Mouse (Mus musculus): Measurements from ENCODE around the gene Tnpo2. TPM values are rescaled to one million over a fixed set of nuclear protein-coding genes. Genes with fewer than 3 reads are reported as not detected.

Gene Tnpo2
- total RNA-seq, 2 experiments from 2014 or later = 170 to 175 TPM

DNA sequence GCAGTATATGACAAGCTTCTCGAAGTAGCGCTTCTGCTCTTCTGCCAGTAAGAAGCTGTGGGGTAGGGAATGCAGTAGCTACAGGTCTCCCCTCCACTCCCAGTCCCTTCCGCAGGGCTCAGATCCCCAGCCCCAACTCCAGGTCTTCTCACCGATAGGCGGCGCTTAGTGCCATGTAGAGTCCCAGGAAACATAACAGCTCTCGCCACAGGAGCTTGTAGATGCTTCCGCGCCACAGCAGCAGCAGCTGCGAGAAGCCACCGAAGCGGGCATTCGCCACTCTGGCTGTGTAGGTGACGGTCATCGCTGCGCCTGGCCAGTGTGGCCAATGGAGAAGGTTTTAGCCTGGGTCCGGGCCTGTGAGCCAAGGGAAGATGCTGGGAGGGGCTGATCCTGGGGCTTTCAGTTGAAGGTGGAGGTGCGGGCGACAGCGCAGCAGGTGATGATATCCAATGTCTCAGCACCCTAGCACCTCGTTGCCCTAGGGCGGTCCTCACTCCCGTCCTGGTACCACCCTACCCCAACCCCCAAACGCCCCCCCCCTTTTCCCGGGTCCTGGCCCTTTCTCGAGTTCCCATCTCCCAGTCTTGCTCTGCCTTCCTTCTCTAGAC is 23.4 kb upstream of the Tnpo2 start:
- H3K4me3 ChIP-seq = peak overlapping the region; percentile 60
- H3K27ac ChIP-seq = peak overlapping the region; percentile 76; the same call in 1 of the 2 replicates
- DNase-seq (ENCODE audit: low spot score in 2 of 2) = peak; percentile 73
- TF ChIP-seq CTCF (conservative IDR thresholded peaks at IDR 0.05) = peak; percentile 86

DNA sequence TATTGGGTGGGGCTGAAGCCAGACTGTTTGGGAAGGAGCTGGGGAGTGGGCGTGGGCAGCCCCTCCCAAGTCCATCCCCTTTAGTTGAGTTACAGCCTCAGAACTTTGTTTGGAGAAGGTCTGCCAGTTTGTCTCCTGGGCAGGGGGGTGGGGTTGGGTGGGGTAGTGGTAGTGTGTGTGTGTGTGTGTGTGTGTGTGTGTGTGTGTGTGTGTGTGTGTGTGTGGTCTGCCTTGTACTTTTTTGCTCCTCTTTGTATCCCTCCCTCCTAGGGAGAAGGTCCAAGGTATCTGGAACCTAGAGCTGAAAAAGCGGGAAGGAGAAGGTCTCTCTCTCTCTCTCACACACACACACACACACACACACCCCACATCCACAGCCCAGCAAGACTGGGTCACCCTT is 22.3 kb upstream of the Tnpo2 start, which contains the start of gene Best2:
Gene Best2, minus strand, starts transcription at position 101 of the 400 bp plus-strand sequence.
- no peak for TF ChIP-seq CTCF (conservative IDR thresholded peaks at IDR 0.05)
- DNase-seq (ENCODE audit: low spot score in 2 of 2) = no peak
- Histone ChIP-seq H3K4me3 (peak within 1 kb of the TSS; percentile 60), H3K27ac (peak within 1 kb of the TSS; percentile 76; the same call in 1 of the 2 replicates)

GRCm38 (mm10) chr8:85016724-85017123 is 20.0 kb upstream of the Tnpo2 start:
- Histone ChIP-seq H3K4me3 (no peak overlapping the region), H3K27ac (no peak overlapping the region)
- TF ChIP-seq CTCF (conservative IDR thresholded peaks at IDR 0.05) = no peak
- DNase-seq (ENCODE audit: low spot score in 2 of 2) = no peak

DNA sequence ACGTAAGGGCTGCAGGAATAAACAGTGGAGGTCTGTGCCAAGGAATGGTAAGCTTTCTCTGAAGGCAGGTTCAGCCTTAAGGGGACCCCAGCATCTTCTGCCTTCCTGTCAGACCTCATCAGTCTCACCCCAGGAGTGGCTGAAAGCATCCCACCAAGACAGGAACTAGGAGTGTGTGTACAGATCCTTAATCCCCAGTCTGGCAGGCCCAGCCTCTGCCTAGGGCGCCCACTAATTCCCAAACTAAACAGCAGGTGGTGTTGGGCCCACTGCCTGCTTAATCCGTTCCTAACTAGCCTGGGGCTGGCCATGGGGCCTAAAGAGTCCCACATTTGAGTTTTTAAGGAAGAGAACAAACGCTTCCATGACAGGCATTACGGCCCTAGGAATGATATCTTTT is 19.5 kb upstream of the Tnpo2 start:
- DNase-seq (ENCODE audit: low spot score in 2 of 2) = no peak
- Histone ChIP-seq H3K4me3 (no peak overlapping the region), H3K27ac (no peak overlapping the region)
- TF ChIP-seq CTCF (conservative IDR thresholded peaks at IDR 0.05) = peak; percentile 22; the same call in 1 of the 2 replicates

- Histone ChIP-seq H3K27ac (no peak overlapping the region), H3K4me3 (no peak overlapping the region)
- TF ChIP-seq CTCF (conservative IDR thresholded peaks at IDR 0.05) = peak; percentile 35; the same call in 1 of the 2 replicates
- DNase-seq (ENCODE audit: low spot score in 2 of 2) = no peak
Measured at GRCm38 (mm10) chr8:85021514-85022055, 15.1 kb upstream of the Tnpo2 start.

- Histone ChIP-seq H3K27ac (no peak overlapping the region), H3K4me3 (peak overlapping the region; percentile 98)
- DNase-seq (ENCODE audit: low spot score in 2 of 2) = no peak
- no peak for TF ChIP-seq CTCF (conservative IDR thresholded peaks at IDR 0.05)
Measured at GRCm38 (mm10) chr8:85023846-85024245, 12.9 kb upstream of the Tnpo2 start.

DNA sequence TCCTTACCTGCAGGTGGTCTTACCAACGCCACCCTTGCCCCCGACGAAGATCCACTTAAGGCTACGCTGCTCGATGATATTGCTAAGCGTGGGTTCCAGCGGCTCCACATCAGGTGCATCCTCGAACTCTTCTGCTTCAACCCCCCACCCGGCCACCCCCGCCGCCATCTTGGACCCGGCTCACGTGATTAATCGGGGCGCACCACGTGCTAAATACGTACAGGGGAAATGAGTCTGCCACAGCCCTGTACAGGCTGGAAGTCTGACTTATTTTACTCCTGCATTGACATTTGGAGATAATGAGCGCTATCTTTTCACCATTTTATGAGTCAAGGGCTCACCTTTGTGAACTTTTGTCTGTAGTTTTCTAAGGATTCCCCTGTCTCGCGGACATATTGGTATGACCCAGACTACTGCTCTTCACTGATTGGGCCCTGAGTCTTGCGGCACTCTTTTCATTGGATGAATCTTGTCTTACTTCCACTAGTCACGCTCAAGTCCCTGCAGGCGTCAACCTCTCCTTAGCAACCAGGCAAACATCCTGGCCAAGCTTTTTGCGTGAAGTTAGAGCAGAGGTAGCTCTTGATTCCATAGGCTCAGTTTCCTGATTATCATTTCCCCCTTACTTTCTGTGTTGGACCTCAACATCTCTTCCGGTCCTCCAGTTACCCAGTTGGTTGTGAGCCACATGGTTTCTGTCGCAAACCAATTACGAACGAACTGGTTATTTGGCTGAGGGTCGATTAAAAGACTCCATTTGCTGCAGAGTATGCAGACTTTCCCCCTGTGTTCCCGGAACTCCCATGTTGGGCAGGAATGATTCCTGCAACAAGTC is 11.4 kb upstream of the Tnpo2 start, which contains the start of gene Asna1:
Gene Asna1, minus strand, starts transcription at position 184 of the 835 bp plus-strand sequence.
- no peak for TF ChIP-seq CTCF (conservative IDR thresholded peaks at IDR 0.05)
- peak; percentile 71 to 92 for DNase-seq (ENCODE audit: low spot score in 2 of 2)
- peak within 1 kb of the TSS; percentile 98 for H3K4me3 ChIP-seq
- peak within 1 kb of the TSS; percentile 99 for H3K27ac ChIP-seq

- DNase-seq (ENCODE audit: low spot score in 2 of 2) = peak; percentile 95 to 97
- peak within 1 kb of the TSS; percentile 98 for H3K4me3 ChIP-seq
- TF ChIP-seq CTCF (conservative IDR thresholded peaks at IDR 0.05) = 0 out of 2 replicates have a peak, but pooled peaks have one; percentile 12
- peak within 1 kb of the TSS; percentile 99 for H3K27ac ChIP-seq
Measured at GRCm38 (mm10) chr8:85026670-85027515, 9.8 kb upstream of the Tnpo2 start, which contains the start of gene Trir. TSS of gene Trir (plus strand) at chr8:85026823.

DNA sequence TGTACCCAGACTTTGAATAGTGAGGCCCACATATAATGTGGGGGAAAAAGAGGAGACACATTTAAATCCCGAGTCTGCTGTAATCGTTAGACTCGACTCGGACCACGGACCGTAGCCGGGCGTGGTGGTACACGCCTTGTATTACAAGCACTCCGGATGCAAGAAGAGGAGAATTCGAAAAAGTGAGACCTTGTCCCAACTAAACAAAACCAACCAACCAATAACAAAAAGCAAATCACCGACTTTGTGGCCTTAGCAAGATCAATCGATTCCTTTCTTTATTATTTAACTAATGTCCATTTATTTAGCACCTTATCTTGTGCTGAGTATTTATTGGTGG is 9.2 kb upstream of the Tnpo2 start:
- no peak for TF ChIP-seq CTCF (conservative IDR thresholded peaks at IDR 0.05)
- no peak for DNase-seq (ENCODE audit: low spot score in 2 of 2)
- H3K27ac ChIP-seq = peak overlapping the region; percentile 99
- H3K4me3 ChIP-seq = peak overlapping the region; percentile 98

GRCm38 (mm10) chr8:85027922-85028321 is 8.8 kb upstream of the Tnpo2 start:
- Histone ChIP-seq H3K4me3 (peak overlapping the region; percentile 98), H3K27ac (peak overlapping the region; percentile 99)
- DNase-seq (ENCODE audit: low spot score in 2 of 2) = no peak
- peak; percentile 51 for TF ChIP-seq CTCF (conservative IDR thresholded peaks at IDR 0.05)

- Histone ChIP-seq H3K27ac (0 out of 2 replicates have a peak overlapping the region, but pooled peaks have one; percentile 46), H3K4me3 (peak overlapping the region; percentile 98; the same call in 1 of the 2 replicates)
- TF ChIP-seq CTCF (conservative IDR thresholded peaks at IDR 0.05) = no peak
- DNase-seq (ENCODE audit: low spot score in 2 of 2) = no peak
Measured at GRCm38 (mm10) chr8:85029271-85029670, 7.4 kb upstream of the Tnpo2 start.

DNA sequence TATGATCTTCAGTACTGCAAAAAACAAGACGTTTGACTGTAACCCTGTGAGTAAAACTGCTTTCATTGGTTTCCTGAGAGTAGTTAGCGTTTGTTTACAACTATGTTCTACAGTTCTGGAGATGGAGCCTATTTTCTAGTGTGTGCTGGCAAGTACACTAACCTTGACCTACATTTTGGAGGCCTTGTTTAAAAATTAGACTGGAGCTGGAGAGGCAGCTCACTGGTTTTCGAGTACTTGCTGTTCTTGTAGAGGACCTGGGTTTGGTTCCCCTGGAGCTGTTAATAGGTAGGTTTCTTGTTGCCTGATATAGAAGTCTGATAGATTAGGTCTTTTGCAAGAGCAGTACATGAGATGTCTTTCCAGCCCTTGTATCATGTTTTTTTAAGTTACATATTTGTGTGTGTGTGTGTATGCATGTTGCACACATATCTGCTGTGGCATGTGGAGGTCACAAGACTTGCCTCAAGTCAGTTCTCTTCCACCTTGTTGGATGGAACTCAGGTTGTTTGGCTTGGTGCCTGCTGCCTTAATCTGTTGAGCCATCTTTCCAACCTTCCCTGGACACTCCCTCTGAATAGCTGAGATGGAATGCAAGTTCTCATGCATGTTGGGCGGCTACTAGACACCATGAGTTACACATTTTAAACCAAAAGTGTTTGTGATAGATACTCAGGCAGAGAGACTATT is 3.9 kb upstream of the Tnpo2 start:
- no peak for DNase-seq (ENCODE audit: low spot score in 2 of 2)
- no peak for TF ChIP-seq CTCF (conservative IDR thresholded peaks at IDR 0.05)
- no peak overlapping the region for H3K27ac ChIP-seq

More for the DNA sequence above, 3.9 kb upstream of the Tnpo2 start:
- no peak overlapping the region for H3K4me3 ChIP-seq

All from layer of hippocampus, adult 2 months (tissue).